Mouse (Mus musculus) MEL (cell line): Measurements from ENCODE around the gene Neurl2.

Source experiments
- CTCF ChIP-seq, 3 experiments: IDR thresholded peaks in 2 of 3; conservative IDR thresholded peaks in 1 of 3; 2 replicates each; pipeline ENCODE4 v1.5.1; 2011 to 2012; ENCODE audit warnings: low read length in 3 of 3, low read depth in 2 of 3, mild to moderate bottlenecking in 2 of 3, improper control_type of control experiment in 1 of 3, inconsistent platforms in 1 of 3, mixed read lengths in 1 of 3, moderate library complexity in 1 of 3; ENCODE audit not compliant: control insufficient read depth in 1 of 3, insufficient read depth in 1 of 3, poor library complexity in 1 of 3, severe bottlenecking in 1 of 3
- GATA1 ChIP-seq: IDR thresholded peaks from 2 replicates; pipeline ENCODE4 v1.6.1; 2011; ENCODE audit warnings: low read depth, low read length, improper control_type of control experiment
- HCFC1 ChIP-seq: IDR thresholded peaks from 2 replicates; pipeline ENCODE4 v1.6.1; 2012; ENCODE audit warnings: low read depth, mild to moderate bottlenecking, inconsistent platforms, low read length, improper control_type of control experiment, moderate library complexity
- MAFK ChIP-seq: IDR thresholded peaks from 2 replicates; pipeline ENCODE4 v1.6.1; 2011; ENCODE audit warnings: low read depth, mild to moderate bottlenecking, low read length, improper control_type of control experiment, borderline replicate concordance
- MAX ChIP-seq: IDR thresholded peaks from 2 replicates; pipeline ENCODE4 v1.6.1; 2011; ENCODE audit warnings: low read length, improper control_type of control experiment
- NRF1 ChIP-seq: IDR thresholded peaks from 2 replicates; pipeline ENCODE4 v1.6.1; 2014; ENCODE audit warnings: low read depth, mild to moderate bottlenecking, inconsistent platforms, low read length, improper control_type of control experiment, moderate library complexity; ENCODE audit not compliant: poor library complexity, insufficient read depth, severe bottlenecking
- POLR2A ChIP-seq, 2 experiments: IDR thresholded peaks; 2 replicates each; pipeline ENCODE4 v1.6.1; 2011 to 2012; ENCODE audit warnings: low read length in 2 of 2, mild to moderate bottlenecking in 2 of 2, control low read depth in 1 of 2, improper control_type of control experiment in 1 of 2, low read depth in 1 of 2, moderate library complexity in 1 of 2; ENCODE audit not compliant: control insufficient read depth in 1 of 2, insufficient read depth in 1 of 2, poor library complexity in 1 of 2
- TAL1 ChIP-seq: IDR thresholded peaks from 2 replicates; pipeline ENCODE4 v1.6.1; 2012; ENCODE audit warnings: mild to moderate bottlenecking, inconsistent platforms, low read length, moderate library complexity, mixed read lengths
- UBTF ChIP-seq: IDR thresholded peaks from 2 replicates; pipeline ENCODE4 v1.6.1; 2012; ENCODE audit warnings: low read depth, mild to moderate bottlenecking, inconsistent platforms, low read length, improper control_type of control experiment, moderate library complexity, borderline replicate concordance; ENCODE audit not compliant: insufficient read depth
- USF2 ChIP-seq, 2 experiments: IDR thresholded peaks; 2 replicates each; pipeline ENCODE4 v1.6.1; 2011 to 2012; ENCODE audit warnings: improper control_type of control experiment in 2 of 2, low read length in 2 of 2, borderline replicate concordance in 1 of 2, inconsistent platforms in 1 of 2, low read depth in 1 of 2, mild to moderate bottlenecking in 1 of 2; ENCODE audit not compliant: insufficient read depth in 1 of 2

DNA sequence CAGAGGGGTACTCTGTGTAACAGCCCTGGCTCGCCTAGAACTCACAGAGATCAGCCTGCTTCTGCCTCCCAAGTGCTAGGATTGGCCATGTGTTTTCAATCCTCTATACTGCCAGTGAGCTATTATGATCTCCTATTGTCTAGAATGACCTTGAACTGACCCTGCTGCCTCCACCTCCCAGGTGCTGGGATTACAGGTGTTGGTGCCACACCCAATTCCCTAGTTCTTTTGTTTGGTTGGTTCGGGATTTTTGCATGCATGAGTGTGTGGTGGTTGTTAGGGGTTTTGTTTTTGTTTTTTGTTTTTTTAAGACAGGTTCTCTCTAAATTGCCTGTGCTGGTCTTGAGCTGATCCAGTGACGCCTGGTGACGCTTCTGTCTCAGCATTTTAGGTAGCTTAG is 9.3 kb downstream of the Neurl2 start:
- no peak for TF ChIP-seq POLR2A (IDR thresholded peaks at IDR 0.05; ENCODE audit: control insufficient read depth in 1 of 2, insufficient read depth in 1 of 2, low read depth in 1 of 2, low read length in 2 of 2, poor library complexity in 1 of 2)
- no peak for TF ChIP-seq CTCF (IDR thresholded peaks at IDR 0.05 in 2 of 3, conservative IDR thresholded peaks at IDR 0.05 in 1 of 3; ENCODE audit: control insufficient read depth in 1 of 3, insufficient read depth in 1 of 3, low read depth in 2 of 3, low read length in 3 of 3, poor library complexity in 1 of 3, severe bottlenecking in 1 of 3)
- no peak for TF ChIP-seq TAL1
- no peak for TF ChIP-seq GATA1
- TF ChIP-seq HCFC1, result no peak
- TF ChIP-seq MAFK, result no peak
- no peak for TF ChIP-seq USF2 (IDR thresholded peaks at IDR 0.05; ENCODE audit: borderline replicate concordance in 1 of 2, insufficient read depth in 1 of 2, low read depth in 1 of 2, low read length in 2 of 2)
- no peak for TF ChIP-seq NRF1
- TF ChIP-seq MAX, result no peak
- no peak for TF ChIP-seq UBTF
